In genomic region chr12:69197378-69198163, GRCm38 (mm10) we compare ENCODE assay signal across 8 mouse cellular contexts. TPM values are rescaled to one million over a fixed set of nuclear protein-coding genes. Genes with fewer than 3 reads are reported as not detected.
DNase-seq lines count a peak whose midpoint lies in the region; ATAC-seq lines count a peak whose summit lies in the region.

No protein-coding gene starts in this region.

- ATAC-seq in cerebellum, adult (ENCODE audit: insufficient number of reproducible peaks, low FRiP score, low TSS enrichment): peak; percentile 54
- ATAC-seq in forebrain, embryonic 15.5 days (replicated peaks): peak; percentile 83

- H3K9me3 ChIP-seq in forebrain, embryonic 15.5 days: no peaks in the 10 kb centered on the region

- peak overlapping the region; percentile 94 for H3K9ac ChIP-seq in forebrain, embryonic 15.5 days (replicated peaks)

- peak; percentile 69 for DNase-seq in Muller cell, postnatal 12 days (ENCODE audit: inconsistent ontology term)
- DNase-seq in heart, postnatal 36 days: peak; percentile 66 to 75
- DNase-seq in layer of hippocampus, postnatal 36 days: peak; percentile 42 to 48
- DNase-seq in lung, postnatal 25 days (ENCODE audit: low spot score): peak; percentile 32
- DNase-seq in ovary, postnatal 36 days (ENCODE audit: low spot score): peak; percentile 65
- peak; percentile 61 for DNase-seq in thymus, postnatal 25 days

- peak overlapping the region; percentile 96 for H3K27ac ChIP-seq in forebrain, embryonic 15.5 days (replicated peaks)

- peaks cover 34% of the 10 kb centered on the region for H3K4me1 ChIP-seq in forebrain, embryonic 15.5 days

- H3K27me3 ChIP-seq in forebrain, embryonic 15.5 days: no peaks in the 10 kb centered on the region

- intact Hi-C loops in heart, postnatal 36 days (cut with DNase I): loop anchor here (1.0 to 5.0 kb wide), 4 partner anchors 13 to 485 kb away; partner anchors contain the start of genes Klhdc1, Klhdc2, Mgat2 and Rpl36al

- H3K4me3 ChIP-seq in forebrain, embryonic 15.5 days: peak overlapping the region; percentile 100

- H3K36me3 ChIP-seq in forebrain, embryonic 15.5 days: peaks cover 13% of the 10 kb centered on the region; the same call in 1 of the 2 replicates

- peak overlapping the region; percentile 96 for H3K4me2 ChIP-seq in forebrain, embryonic 15.5 days (replicated peaks)

- under 1% methylated on average over 91 of the region's 94 CpGs for WGBS in forebrain, embryonic 15.5 days

RNA-seq across cellular contexts. Expression of gene Dnaaf2, which starts 0.7 kb away (rescaled TPM):
- 10.1 and 10.9 TPM in 2 replicates for polyA plus RNA-seq in forebrain, embryonic 15.5 days (2015; fragmentation: Nextera tagmentation; extraction: Ambion mirVana)
- under 1 TPM; 0.41 to 0.83 TPM for total RNA-seq in heart, postnatal 36 days (2021)
- total RNA-seq in layer of hippocampus, postnatal 36 days (2021): 1 to 10 TPM; 1.4 to 2.0 TPM

RNA-seq across cellular contexts. Expression of gene Gm49383, which starts 0.7 kb away (rescaled TPM):
- polyA plus RNA-seq in forebrain, embryonic 15.5 days (2015; fragmentation: Nextera tagmentation; extraction: Ambion mirVana): 21.5 and 25.7 TPM in 2 replicates
- 1 to 10 TPM; 2.6 to 3.6 TPM for total RNA-seq in heart, postnatal 36 days (2021)
- total RNA-seq in layer of hippocampus, postnatal 36 days (2021): 1 to 10 TPM; 5.7 to 5.9 TPM

RNA-seq across cellular contexts. Expression of gene Gm49384, which starts 6.5 kb away (rescaled TPM):
- 18.1 and 19.3 TPM in 2 replicates for polyA plus RNA-seq in forebrain, embryonic 15.5 days (2015; fragmentation: Nextera tagmentation; extraction: Ambion mirVana)
- 1 to 10 TPM; 2.5 to 2.8 TPM for total RNA-seq in heart, postnatal 36 days (2021)
- 1 to 10 TPM; 2.3 to 2.9 TPM for total RNA-seq in layer of hippocampus, postnatal 36 days (2021)

RNA-seq across cellular contexts. Expression of gene Mgat2, which starts 13.6 kb away (rescaled TPM):
- polyA plus RNA-seq in forebrain, embryonic 15.5 days (2015; fragmentation: Nextera tagmentation; extraction: Ambion mirVana): 40.2 and 40.5 TPM in 2 replicates
- total RNA-seq in heart, postnatal 36 days (2021): 10 to 100 TPM; 18.8 to 20.6 TPM
- total RNA-seq in layer of hippocampus, postnatal 36 days (2021): 10 to 100 TPM; 27.0 to 29.3 TPM

RNA-seq across cellular contexts. Expression of gene Rpl36al, which starts 13.7 kb away (rescaled TPM):
- 316 and 338 TPM in 2 replicates for polyA plus RNA-seq in forebrain, embryonic 15.5 days (2015; fragmentation: Nextera tagmentation; extraction: Ambion mirVana)
- 100 to 1,000 TPM; 206 to 211 TPM for total RNA-seq in heart, postnatal 36 days (2021)
- total RNA-seq in layer of hippocampus, postnatal 36 days (2021): 100 to 1,000 TPM; 186 to 194 TPM

Comparison
In these comparisons a context has a peak if more than half of its experiments do, and no peak if none do; other contexts are left out.
1. Peak in every context shown above with its lines: DNase-seq, ATAC-seq, H3K4me3 ChIP-seq and H3K27ac ChIP-seq.